Mouse (Mus musculus): Measurements from ENCODE around the gene Vmp1.

GRCm38 (mm10) chr11:86570261-86570746 lies 113.3 kb downstream of the Vmp1 start:
- TF ChIP-seq CTCF (IDR thresholded peaks at IDR 0.05; ENCODE audit: borderline replicate concordance, insufficient read depth, low read length) (no peak), POLR2A (IDR thresholded peaks at IDR 0.05; ENCODE audit: low read depth, low read length) (peak; percentile 32)
